Mouse (Mus musculus): ENCODE results near the gene Slc7a3. TPM values are rescaled to one million over a fixed set of nuclear protein-coding genes. Genes with fewer than 3 reads are reported as not detected.
"Not testable (repeated sequence)": the region's sequence is repeated elsewhere in the genome, so short reads cannot be mapped to it uniquely, and the experiment has no call there.

The Slc7a3 gene
- not detected in 2 replicates for total RNA-seq (2017)

DNA sequence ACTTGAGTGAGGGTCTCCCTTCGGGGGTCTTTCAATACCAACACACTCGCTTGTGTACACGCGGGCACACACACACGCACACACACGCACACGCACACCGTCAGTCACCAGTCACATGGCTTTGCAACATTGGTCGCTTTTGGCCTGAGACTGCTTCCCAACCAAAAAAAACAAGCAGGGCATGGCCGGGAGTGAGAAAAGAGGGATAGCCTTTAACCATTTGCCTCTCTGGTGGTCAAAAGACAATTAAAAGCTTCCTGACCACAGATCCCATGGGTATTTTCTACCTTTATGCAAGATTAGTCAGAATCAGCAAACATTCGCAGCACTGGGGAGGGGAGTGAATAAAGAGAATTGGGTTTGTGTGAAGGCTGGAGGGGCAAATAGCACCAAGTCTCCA is at the start of gene Slc7a3:
TSS of gene Slc7a3 (minus strand) at position 101 of the 400 bp plus-strand sequence.
- ATAC-seq (replicated peaks in 1 of 2; ENCODE audit: insufficient read depth in 1 of 2, low FRiP score in 2 of 2, low TSS enrichment in 1 of 2, low read depth in 1 of 2, poor library complexity in 2 of 2, severe bottlenecking in 2 of 2): no peak

DNA sequence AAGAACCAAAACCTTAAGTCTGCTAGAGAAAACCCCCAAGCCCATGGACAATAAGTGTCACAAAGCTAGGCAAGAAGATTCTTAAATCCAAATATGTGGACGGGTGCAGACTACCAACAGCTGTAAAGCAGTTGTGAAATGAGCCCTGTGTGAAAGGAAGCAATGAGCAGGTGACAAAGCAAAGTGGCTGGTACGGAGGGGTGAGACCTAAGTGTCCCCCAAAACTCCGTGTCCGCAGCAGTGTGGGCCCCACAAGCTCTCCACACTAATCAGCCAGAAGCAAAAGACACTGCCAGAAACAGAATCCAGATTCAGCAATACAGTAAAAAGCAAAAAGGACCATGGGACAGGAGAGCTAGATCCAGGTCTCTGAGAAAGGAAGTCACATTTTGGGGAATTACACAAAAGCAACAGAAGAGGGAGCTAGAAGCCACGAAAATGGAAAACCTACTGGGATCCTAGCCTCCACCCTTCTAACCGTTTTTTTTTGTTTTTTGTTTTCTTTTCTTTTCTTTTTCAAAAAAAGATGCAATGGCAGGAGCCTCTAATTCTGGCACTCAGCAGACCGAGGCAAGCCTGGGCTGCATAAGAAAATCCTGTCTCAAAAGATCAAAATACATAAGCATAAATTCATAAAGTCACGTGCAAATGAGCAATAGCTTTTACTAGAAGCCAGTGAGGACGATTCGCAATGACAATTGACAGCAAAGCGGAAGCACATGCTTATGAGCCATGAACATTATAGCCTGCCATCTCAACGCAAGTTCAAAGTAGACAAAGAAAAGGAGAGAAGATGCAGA is 46.4 kb upstream of the Slc7a3 start:
- peak; percentile 67 to 80; a peak in 2 of 4 replicates for ATAC-seq (replicated peaks in 1 of 2; ENCODE audit: insufficient read depth in 1 of 2, low FRiP score in 2 of 2, low TSS enrichment in 1 of 2, low read depth in 1 of 2, poor library complexity in 2 of 2, severe bottlenecking in 2 of 2)

DNA sequence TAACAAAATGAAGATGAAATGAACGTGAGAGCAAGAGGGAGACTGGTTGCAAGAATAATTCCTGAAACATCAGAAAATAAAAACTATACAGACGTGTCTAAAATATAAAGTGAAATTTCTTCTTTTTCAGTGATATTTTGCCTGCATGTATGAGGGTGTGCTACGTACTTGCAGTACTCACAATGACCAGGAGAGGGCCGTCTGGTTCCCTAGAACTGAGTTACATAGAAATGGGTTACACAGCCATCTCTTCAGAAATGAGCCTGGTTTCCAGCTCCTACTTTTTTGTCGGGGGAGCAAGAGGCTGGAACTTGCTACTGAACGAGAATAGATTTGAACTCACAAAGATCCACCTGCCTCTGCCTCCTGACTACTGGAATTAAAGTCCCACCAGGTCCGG is 45.2 kb upstream of the Slc7a3 start:
- peak; percentile 56 to 68; a peak in 2 of 4 replicates for ATAC-seq (replicated peaks in 1 of 2; ENCODE audit: insufficient read depth in 1 of 2, low FRiP score in 2 of 2, low TSS enrichment in 1 of 2, low read depth in 1 of 2, poor library complexity in 2 of 2, severe bottlenecking in 2 of 2)

DNA sequence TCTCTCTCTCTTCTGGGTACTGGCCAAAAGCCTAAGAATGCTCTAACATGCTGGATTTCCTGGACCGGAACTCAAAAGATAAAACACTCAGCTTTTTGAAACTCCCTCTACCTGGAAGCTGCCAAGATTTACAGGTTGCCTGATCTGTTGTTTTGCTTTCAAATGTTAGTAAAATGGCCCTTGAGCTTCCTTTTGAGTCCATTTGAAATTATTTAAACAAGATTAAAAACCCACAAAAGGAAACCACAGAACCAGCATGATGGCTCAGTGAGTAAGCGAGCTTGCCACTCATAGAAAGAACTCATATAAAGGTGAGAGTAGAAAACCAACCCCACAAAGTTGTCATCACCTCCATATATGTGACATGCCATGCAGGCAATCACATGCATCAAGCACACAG is 42.7 kb upstream of the Slc7a3 start:
- peak; percentile 44 to 46; a peak in 1 of 4 replicates for ATAC-seq (replicated peaks in 1 of 2; ENCODE audit: insufficient read depth in 1 of 2, low FRiP score in 2 of 2, low TSS enrichment in 1 of 2, low read depth in 1 of 2, poor library complexity in 2 of 2, severe bottlenecking in 2 of 2)

DNA sequence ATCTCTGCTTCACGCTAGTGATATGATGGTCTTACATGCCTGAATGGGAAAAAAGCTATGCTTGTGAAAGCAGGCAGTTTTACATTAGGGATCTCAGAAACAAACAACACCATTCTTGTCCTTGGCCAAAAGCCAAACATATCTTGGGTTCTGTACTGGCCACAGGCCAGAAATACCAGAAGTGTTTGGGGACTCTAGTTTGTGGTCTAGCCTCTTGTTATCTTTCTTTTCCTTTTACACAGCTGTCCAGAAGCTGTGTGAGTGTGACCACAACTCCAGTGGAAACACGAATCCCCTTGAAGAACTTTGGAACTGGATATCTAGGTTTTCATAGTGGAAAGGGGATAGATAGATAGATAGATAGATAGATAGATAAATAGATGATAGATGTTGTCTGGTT is 41.2 kb upstream of the Slc7a3 start:
- no peak for ATAC-seq (replicated peaks in 1 of 2; ENCODE audit: insufficient read depth in 1 of 2, low FRiP score in 2 of 2, low TSS enrichment in 1 of 2, low read depth in 1 of 2, poor library complexity in 2 of 2, severe bottlenecking in 2 of 2)

DNA sequence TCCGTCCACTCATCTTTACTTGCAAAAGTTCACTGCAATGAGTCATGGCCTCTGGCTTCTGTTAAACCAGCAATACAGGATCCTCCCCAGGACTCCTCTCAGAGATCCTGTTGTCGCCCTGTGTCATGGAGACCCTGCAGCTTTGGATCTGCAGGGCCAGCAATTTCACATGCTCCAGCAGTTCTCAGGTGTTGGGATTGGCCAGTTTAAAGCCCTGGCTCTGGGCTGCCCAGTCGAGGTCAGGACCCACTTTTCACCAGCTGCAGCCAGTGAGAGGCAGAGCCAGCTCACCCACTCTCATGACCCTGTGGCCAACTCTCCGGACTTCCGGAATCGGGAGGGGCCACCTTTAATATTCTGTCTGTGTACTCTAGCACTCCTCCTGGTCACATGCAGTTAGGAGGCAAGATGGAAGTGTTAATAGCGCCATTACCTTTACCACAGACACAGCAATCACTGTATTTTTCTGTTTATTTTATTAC is 40.7 kb upstream of the Slc7a3 start:
- ATAC-seq (replicated peaks in 1 of 2; ENCODE audit: insufficient read depth in 1 of 2, low FRiP score in 2 of 2, low TSS enrichment in 1 of 2, low read depth in 1 of 2, poor library complexity in 2 of 2, severe bottlenecking in 2 of 2): no peak

DNA sequence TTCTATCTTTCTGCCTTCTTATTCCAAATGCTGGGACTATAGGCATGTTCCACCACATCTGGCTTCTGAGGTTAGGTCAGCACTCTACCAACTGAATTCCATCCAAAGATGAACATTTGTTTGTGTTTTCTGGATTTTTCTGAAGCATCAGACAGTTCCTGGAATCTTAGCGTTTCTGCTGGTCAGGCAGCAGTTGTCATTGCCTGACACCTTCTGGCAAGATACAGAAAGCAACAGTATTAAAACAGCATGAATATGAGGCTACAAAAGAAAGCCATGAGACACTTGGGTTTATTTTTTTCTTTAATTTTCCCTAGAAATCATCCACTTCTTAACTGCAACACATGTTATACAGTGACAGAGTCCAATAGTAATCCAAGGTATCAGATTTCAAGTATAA is 34.7 kb upstream of the Slc7a3 start:
- ATAC-seq (replicated peaks in 1 of 2; ENCODE audit: insufficient read depth in 1 of 2, low FRiP score in 2 of 2, low TSS enrichment in 1 of 2, low read depth in 1 of 2, poor library complexity in 2 of 2, severe bottlenecking in 2 of 2): no peak

DNA sequence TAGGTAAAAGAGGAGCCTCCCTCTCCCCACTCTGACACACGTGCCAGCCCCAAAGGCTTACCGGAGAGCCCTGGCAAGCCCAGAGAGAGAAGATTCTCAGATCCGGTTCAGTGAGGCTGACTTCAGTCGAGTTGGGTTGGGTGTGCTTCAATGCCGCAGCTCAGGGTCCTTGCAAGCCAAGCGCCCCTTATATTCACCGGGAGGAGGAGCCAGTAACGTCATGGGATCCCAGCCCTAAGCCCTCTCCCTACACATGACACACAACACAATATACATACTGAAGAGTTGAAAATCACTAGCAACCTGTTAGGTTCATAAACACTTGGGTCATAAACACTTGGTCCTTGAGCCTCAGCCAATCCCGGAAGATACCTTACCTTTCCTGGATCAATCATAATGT is 609 bp downstream of the Slc7a3 start:
- ATAC-seq (replicated peaks in 1 of 2; ENCODE audit: insufficient read depth in 1 of 2, low FRiP score in 2 of 2, low TSS enrichment in 1 of 2, low read depth in 1 of 2, poor library complexity in 2 of 2, severe bottlenecking in 2 of 2): not testable (repeated sequence)

DNA sequence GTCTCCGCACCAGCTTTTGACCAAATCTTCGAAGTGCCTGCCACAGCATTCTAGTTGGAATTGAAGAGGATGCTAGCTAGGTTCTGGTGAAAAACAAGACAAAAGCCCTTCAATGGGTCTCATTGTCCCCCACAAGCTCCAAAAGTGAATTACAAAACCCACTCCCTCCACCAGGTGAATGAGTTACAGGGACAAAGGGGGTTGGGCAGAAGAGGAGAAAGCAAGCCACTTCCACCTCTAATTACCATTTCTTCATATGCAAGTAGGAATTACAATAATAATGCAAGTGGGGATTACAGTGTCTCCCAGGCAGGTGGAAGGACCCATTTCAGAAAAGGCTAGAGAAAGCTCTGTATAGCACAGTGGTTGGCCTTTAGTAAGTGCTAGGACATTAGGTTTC is 1.6 kb downstream of the Slc7a3 start:
- no peak for ATAC-seq (replicated peaks in 1 of 2; ENCODE audit: insufficient read depth in 1 of 2, low FRiP score in 2 of 2, low TSS enrichment in 1 of 2, low read depth in 1 of 2, poor library complexity in 2 of 2, severe bottlenecking in 2 of 2)

DNA sequence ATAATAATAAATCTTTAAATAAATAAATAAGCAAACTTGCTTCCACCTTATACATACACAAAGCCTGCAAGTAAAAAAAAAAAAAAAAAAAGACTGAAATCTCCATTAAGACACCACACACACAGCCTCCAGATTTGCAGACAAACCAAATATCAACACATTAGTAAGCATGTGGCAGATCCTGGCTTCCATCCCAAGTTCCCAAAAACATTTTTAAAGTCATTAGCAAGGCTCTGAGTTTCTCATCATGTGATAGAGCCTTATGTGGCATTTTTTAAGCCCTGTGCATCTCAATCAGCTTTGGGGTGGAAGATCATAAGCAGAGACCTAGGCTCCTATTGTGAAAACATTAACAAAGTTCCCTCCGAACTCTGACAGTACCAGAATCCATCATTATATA is 20.6 kb downstream of the Slc7a3 start:
- ATAC-seq (replicated peaks in 1 of 2; ENCODE audit: insufficient read depth in 1 of 2, low FRiP score in 2 of 2, low TSS enrichment in 1 of 2, low read depth in 1 of 2, poor library complexity in 2 of 2, severe bottlenecking in 2 of 2): no peak

DNA sequence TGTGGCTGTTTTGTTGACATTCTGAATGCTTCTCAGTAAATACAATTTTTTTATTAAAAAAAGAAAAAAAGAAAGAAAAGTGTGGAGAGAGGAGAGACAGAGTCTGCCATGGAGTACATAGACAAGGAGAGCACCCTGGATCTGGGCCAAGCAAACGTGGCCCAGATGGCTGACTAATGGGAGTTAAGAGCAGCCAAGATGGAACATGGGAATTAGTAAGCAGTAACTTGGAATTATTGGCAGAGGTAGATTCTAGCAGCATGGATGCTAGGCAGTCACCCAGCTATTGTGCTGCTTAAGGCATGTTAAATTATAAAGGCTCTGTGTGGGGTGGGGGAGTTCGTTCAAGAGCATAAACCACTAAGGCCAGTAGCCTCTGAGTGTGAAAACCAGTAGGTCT is 22.3 kb downstream of the Slc7a3 start:
- ATAC-seq (replicated peaks in 1 of 2; ENCODE audit: insufficient read depth in 1 of 2, low FRiP score in 2 of 2, low TSS enrichment in 1 of 2, low read depth in 1 of 2, poor library complexity in 2 of 2, severe bottlenecking in 2 of 2): no peak

DNA sequence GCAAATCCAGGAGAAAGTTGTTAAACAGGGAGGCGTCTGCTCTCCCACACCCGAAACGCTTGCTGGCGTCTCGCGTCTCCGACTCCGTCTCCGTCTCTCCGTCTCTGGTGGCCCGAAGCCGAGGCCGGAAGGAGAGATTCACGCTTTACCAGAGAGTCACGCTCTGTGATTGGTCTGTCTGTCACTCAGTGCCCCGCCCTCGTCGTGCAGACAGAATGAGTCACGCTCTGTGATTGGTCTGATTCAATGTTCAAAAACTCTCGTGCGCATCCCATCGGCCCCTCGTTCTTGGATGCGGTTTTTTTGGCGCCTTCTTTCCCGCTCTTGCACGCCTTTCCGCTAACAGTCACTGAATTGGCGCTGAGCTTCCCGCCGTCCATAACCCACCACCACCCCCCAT is 26.3 kb downstream of the Slc7a3 start, which contains the start of gene Tex11:
TSS of gene Tex11 (minus strand) at position 127 of the 400 bp plus-strand sequence.
- no peak for ATAC-seq (replicated peaks in 1 of 2; ENCODE audit: insufficient read depth in 1 of 2, low FRiP score in 2 of 2, low TSS enrichment in 1 of 2, low read depth in 1 of 2, poor library complexity in 2 of 2, severe bottlenecking in 2 of 2)

Other genes starting within 250 kb of the Slc7a3 start
- 0.45 TPM in 1 of 2 replicates, not detected in the other for gene Tex11, start 26.4 kb downstream of the Slc7a3 start, total RNA-seq (2017)
- 33.5 and 49.8 TPM in 2 replicates for gene Snx12, start 136.5 kb upstream of the Slc7a3 start, total RNA-seq (2017)
- gene Foxo4, start 168.5 kb upstream of the Slc7a3 start, total RNA-seq (2017): 17.7 and 18.0 TPM in 2 replicates
- not detected in 2 replicates for gene Gm614, start 178.0 kb upstream of the Slc7a3 start, total RNA-seq (2017)
- gene Il2rg, start 182.2 kb upstream of the Slc7a3 start, total RNA-seq (2017): 114 and 157 TPM in 2 replicates
- not detected in 2 replicates for gene Gm20489, start 183.0 kb upstream of the Slc7a3 start, total RNA-seq (2017)
- 34.3 and 48.1 TPM in 2 replicates for gene Med12, start 188.0 kb upstream of the Slc7a3 start, total RNA-seq (2017)
- not detected in 2 replicates for gene Nlgn3, start 213.1 kb upstream of the Slc7a3 start, total RNA-seq (2017)

Measured in hematopoietic stem cell, adult 5-6 weeks (primary cell).